Mouse (Mus musculus) kidney, adult 2 months (tissue): Measurements from ENCODE around the gene Rnf31. TPM values are rescaled to one million over a fixed set of nuclear protein-coding genes. Genes with fewer than 3 reads are reported as not detected.
A peak's percentile ranks its signal among the peaks of the same experiment; 100 is the strongest.

Experiments
- DNase-seq: peaks from one replicate; pipeline ENCODE4 v3.0.0; 2021
- H3K27ac ChIP-seq: fragments of 200-500 bp; 2 replicates; pipeline ENCODE4 v1.5.1; 2012; ENCODE audit warnings: low read depth, low read length, control low read depth, inconsistent platforms; ENCODE audit not compliant: insufficient read depth
- H3K27me3 ChIP-seq: fragments of 200-500 bp; replicated peaks from 2 replicates; pipeline ENCODE4 v1.6.1; 2012; ENCODE audit warnings: mild to moderate bottlenecking, moderate library complexity, low read length, inconsistent platforms; ENCODE audit not compliant: control insufficient read depth, insufficient read depth
- H3K36me3 ChIP-seq: fragments of 200-500 bp; 2 replicates; pipeline ENCODE4 v1.6.1; 2012; ENCODE audit warnings: mild to moderate bottlenecking, moderate library complexity, low read length, inconsistent platforms; ENCODE audit not compliant: control insufficient read depth, insufficient read depth
- H3K4me1 ChIP-seq: fragments of 200-500 bp; 2 replicates; pipeline ENCODE4 v1.6.1; 2011; ENCODE audit warnings: low read length; ENCODE audit not compliant: control insufficient read depth, insufficient read depth
- H3K4me3 ChIP-seq: fragments of 200-500 bp; 2 replicates; pipeline ENCODE4 v1.5.1; 2011; ENCODE audit warnings: mild to moderate bottlenecking, low read depth, low read length, control low read depth; ENCODE audit not compliant: insufficient read depth
- CTCF ChIP-seq: fragments of 200-500 bp; conservative IDR thresholded peaks from 2 replicates; pipeline ENCODE4 v1.5.1; 2011; ENCODE audit warnings: low read depth, mild to moderate bottlenecking, control low read depth, low read length, moderate library complexity, mixed read lengths; ENCODE audit not compliant: insufficient read depth, insufficient read length
- POLR2A ChIP-seq: fragments of 200-500 bp; IDR thresholded peaks from one replicate; pipeline ENCODE4 v1.6.1; 2011; ENCODE audit warnings: low read depth, low read length, control low read depth
- WGBS: fragments of 180-500 bp; shearing (Covaris S2); methylation state at CpG from one replicate; pipeline ENCODE4 v1.1.7; 2018; 5-methylcytosine and 5-hydroxymethylcytosine counted together
- polyA plus RNA-seq: library from polyadenylated mRNA; depleted of rRNA; stranded (reverse); fragments of >200 nt; gene quantifications from 2 replicates; pipeline ENCODE4 v1.2.3, GENCODE M21; 2012

Rnf31 gene
- polyA plus RNA-seq, 1 experiment = 27.6 TPM

GRCm38 (mm10) chr14:55576376-55576775 lies 15.1 kb upstream of the Rnf31 start:
- Histone ChIP-seq H3K4me3 (no peak overlapping the region), H3K36me3 (no peaks in the 10 kb centered on the region), H3K27ac (peak overlapping the region; percentile 1; the same call in 1 of the 2 replicates), H3K27me3 (no peaks in the 10 kb centered on the region), H3K4me1 (peaks cover 7% of the 10 kb centered on the region; the same call in 1 of the 2 replicates)
- TF ChIP-seq POLR2A = no peak
- no peak for TF ChIP-seq CTCF
- 57% methylated on average over 16 of the region's 16 CpGs for WGBS
- no peak for DNase-seq

- under 1% methylated on average over 31 of the region's 32 CpGs for WGBS
- peak within 1 kb of the TSS; percentile 84 for H3K27ac ChIP-seq
- peaks cover 7% of the 10 kb centered on the region; the same call in 1 of the 2 replicates for H3K4me1 ChIP-seq
- DNase-seq = peak; percentile 87
- TF ChIP-seq CTCF (no peak), POLR2A (peak; percentile 4)
- peak within 1 kb of the TSS; percentile 85 for H3K4me3 ChIP-seq
- no peaks in the 10 kb centered on the region for H3K36me3 ChIP-seq
- H3K27me3 ChIP-seq = no peaks in the 10 kb centered on the region
Measured at GRCm38 (mm10) chr14:55577871-55578667, 13.4 kb upstream of the Rnf31 start, which contains the start of gene Psme1. Gene Psme1, plus strand, starts transcription at chr14:55578123.

- Histone ChIP-seq H3K36me3 (no peaks in the 10 kb centered on the region), H3K4me1 (peaks cover 7% of the 10 kb centered on the region; the same call in 1 of the 2 replicates), H3K27ac (peak overlapping the region; percentile 84), H3K4me3 (peak overlapping the region; percentile 85), H3K27me3 (no peaks in the 10 kb centered on the region)
- peak; percentile 75 for DNase-seq
- 24% methylated on average over 6 of the region's 6 CpGs for WGBS
- TF ChIP-seq CTCF = no peak
- no peak for TF ChIP-seq POLR2A
Measured at GRCm38 (mm10) chr14:55578668-55579269, 12.7 kb upstream of the Rnf31 start.

GRCm38 (mm10) chr14:55579511-55580496 lies 11.7 kb upstream of the Rnf31 start:
- no peak for DNase-seq
- H3K4me3 ChIP-seq = no peak overlapping the region
- 92% methylated on average over 23 of the region's 23 CpGs for WGBS

GRCm38 (mm10) chr14:55580731-55581130 lies 10.8 kb upstream of the Rnf31 start:
- no peak overlapping the region for H3K4me3 ChIP-seq
- TF ChIP-seq CTCF (no peak), POLR2A (no peak)
- no peak overlapping the region for H3K27ac ChIP-seq

More at GRCm38 (mm10) chr14:55579511-55580496, 11.7 kb upstream of the Rnf31 start:
- H3K27me3 ChIP-seq = no peaks in the 10 kb centered on the region
- H3K36me3 ChIP-seq = no peaks in the 10 kb centered on the region
- TF ChIP-seq CTCF (no peak), POLR2A (no peak)
- peaks cover 13% of the 10 kb centered on the region; the same call in 1 of the 2 replicates for H3K4me1 ChIP-seq
- H3K27ac ChIP-seq = no peak overlapping the region

GRCm38 (mm10) chr14:55581981-55582681 lies 9.4 kb upstream of the Rnf31 start:
- 68% methylated on average over 9 of the region's 9 CpGs for WGBS
- H3K27ac ChIP-seq = no peak overlapping the region
- no peaks in the 10 kb centered on the region for H3K36me3 ChIP-seq
- H3K27me3 ChIP-seq = no peaks in the 10 kb centered on the region
- DNase-seq = no peak
- TF ChIP-seq CTCF (peak; percentile 44), POLR2A (no peak)
- H3K4me3 ChIP-seq = no peak overlapping the region
- H3K4me1 ChIP-seq = peaks cover 11% of the 10 kb centered on the region; the same call in 1 of the 2 replicates

More at GRCm38 (mm10) chr14:55580731-55581130, 10.8 kb upstream of the Rnf31 start:
- H3K36me3 ChIP-seq = no peaks in the 10 kb centered on the region
- no peak for DNase-seq
- no peaks in the 10 kb centered on the region for H3K27me3 ChIP-seq
- 94% methylated on average over 16 of the region's 16 CpGs for WGBS
- H3K4me1 ChIP-seq = peaks cover 13% of the 10 kb centered on the region; the same call in 1 of the 2 replicates
